Comparison of ENCODE assay signal across 12 mouse cellular contexts in genomic region chr14:29433716-29434115, GRCm38 (mm10).
"Had no signal": no experiment of that assay in that cellular context is flagged by ENCODE, and none has a peak within 500 bp of the region (broad histone marks: within the 10 kb centered on the region; RNA-seq: fewer than 3 reads in every experiment).

No protein-coding gene starts in this region.

- H3K9me3 ChIP-seq: limb, embryonic 10.5 days; liver, embryonic 15.5 days; neural tube, embryonic 12.5 days had no signal

- ATAC-seq: lung, postnatal 0 days had no signal

- H3K36me3 ChIP-seq: limb, embryonic 10.5 days; liver, embryonic 15.5 days; neural tube, embryonic 12.5 days had no signal

- DNase-seq: kidney, postnatal 4 days; lung, adult 2 months; lung, postnatal 36 days; midbrain, embryonic 14.5 days; thymus, postnatal 4 days had no signal

- H3K4me1 ChIP-seq: liver, embryonic 15.5 days; neural tube, embryonic 12.5 days had no signal

- H3K27ac ChIP-seq: left cerebral cortex, adult 2 months; limb, embryonic 10.5 days; liver, embryonic 15.5 days; neural tube, embryonic 12.5 days; stomach, postnatal 0 days had no signal

- H3K27me3 ChIP-seq: liver, embryonic 15.5 days; neural tube, embryonic 12.5 days had no signal

- H3K4me3 ChIP-seq: left cerebral cortex, adult 2 months; limb, embryonic 10.5 days; liver, embryonic 15.5 days; neural tube, embryonic 12.5 days had no signal

- H3K4me2 ChIP-seq: liver, embryonic 11.5 days; liver, embryonic 15.5 days; neural tube, embryonic 12.5 days had no signal

- H3K9ac ChIP-seq: liver, embryonic 15.5 days; neural tube, embryonic 12.5 days had no signal
